Mouse (Mus musculus) G1E (cell line): Measurements from ENCODE around the gene Fbxl20.

Experiments used
- CTCF ChIP-seq: IDR thresholded peaks from 2 replicates; pipeline ENCODE4 v1.5.1; 2012; ENCODE audit warnings: low read depth, low read length, inconsistent platforms, mixed read lengths
- GATA1 ChIP-seq: IDR thresholded peaks from 2 replicates; pipeline ENCODE4 v1.6.1; 2012; ENCODE audit warnings: borderline replicate concordance, low read length, inconsistent platforms, mixed read lengths
- GATA2 ChIP-seq: IDR thresholded peaks from 2 replicates; pipeline ENCODE4 v1.6.1; 2012; ENCODE audit warnings: low read depth, low read length, inconsistent platforms, borderline replicate concordance
- POLR2AphosphoS5 ChIP-seq: IDR thresholded peaks from 2 replicates; pipeline ENCODE4 v1.6.1; 2012; ENCODE audit warnings: low read depth, low read length, inconsistent platforms; ENCODE audit not compliant: insufficient replicate concordance
- TAL1 ChIP-seq: conservative IDR thresholded peaks from 2 replicates; pipeline ENCODE4 v1.6.1; 2012; ENCODE audit warnings: low read depth, low read length, inconsistent platforms, mixed read lengths

- TF ChIP-seq CTCF: no peak
- TF ChIP-seq TAL1: no peak
- no peak for TF ChIP-seq POLR2AphosphoS5
- no peak for TF ChIP-seq GATA2
- no peak for TF ChIP-seq GATA1
These were observed 82.9 kb downstream of the Fbxl20 start for GRCm38 (mm10) chr11:98067255-98067654.
